Mouse (Mus musculus): ENCODE measurements at regions not wholly inside any gene's neighbourhood (a gene's known extent, or its start where the extent isn't known, plus 50 kb on each side); places are given as distances from the start of the nearest gene placed in this dataset.
A peak's percentile ranks its signal among the peaks of the same experiment; 100 is the strongest.
"Not testable (repeated sequence)": the region's sequence is repeated elsewhere in the genome, so short reads cannot be mapped to it uniquely, and the experiment has no call there.

- DNase-seq (ENCODE audit: low spot score) = no peak
Measured at GRCm38 (mm10) chr2:21976831-21977230, 250.5 kb upstream of the Myo3a start.

DNA sequence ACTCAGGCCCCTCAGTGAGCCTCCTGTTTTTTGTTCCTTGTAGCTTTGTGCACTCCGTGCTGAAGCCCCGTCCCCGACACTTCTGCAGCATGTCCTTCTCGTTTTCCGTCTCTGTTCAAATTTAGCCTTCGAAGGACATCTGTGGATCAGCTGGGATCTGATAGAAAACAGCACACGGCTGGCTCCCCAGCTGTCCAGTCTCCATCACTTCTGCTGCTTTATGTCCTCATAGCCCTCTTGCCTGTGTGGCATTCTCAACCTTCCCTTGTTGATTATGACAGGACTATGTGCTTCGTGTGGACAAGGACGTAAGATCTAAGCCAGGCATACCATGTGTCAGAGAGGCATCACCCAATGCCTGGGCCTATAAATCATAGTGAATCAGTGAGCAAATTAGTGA is 247.1 kb upstream of the Myo3a start:
- DNase-seq (ENCODE audit: low spot score) = no peak

GRCm38 (mm10) chr2:22024438-22024837 is 202.9 kb upstream of the Myo3a start:
- DNase-seq (ENCODE audit: low spot score) = peak; percentile 36

DNA sequence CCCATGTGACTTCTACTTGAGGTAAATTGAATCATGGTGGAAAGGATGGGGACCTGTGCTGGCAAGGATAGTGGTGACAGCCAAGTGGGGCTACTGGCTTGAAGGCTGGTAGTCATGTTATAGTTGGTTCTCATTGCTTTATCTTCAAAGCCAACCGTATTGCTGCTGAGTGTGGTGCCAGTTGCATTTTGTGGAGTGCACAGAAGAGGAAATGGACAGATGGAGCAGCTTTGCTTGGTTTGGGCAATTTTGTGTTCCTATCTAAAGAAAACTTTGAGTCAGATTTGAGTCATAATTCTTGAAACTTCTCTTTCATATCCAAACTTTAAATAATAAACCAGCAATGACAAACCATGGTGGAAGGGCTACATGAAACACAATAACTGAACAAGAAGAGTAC is 200.5 kb upstream of the Myo3a start:
- DNase-seq (ENCODE audit: low spot score) = no peak

GRCm38 (mm10) chr2:22028569-22028968 is 198.7 kb upstream of the Myo3a start:
- no peak for DNase-seq (ENCODE audit: low spot score)

DNA sequence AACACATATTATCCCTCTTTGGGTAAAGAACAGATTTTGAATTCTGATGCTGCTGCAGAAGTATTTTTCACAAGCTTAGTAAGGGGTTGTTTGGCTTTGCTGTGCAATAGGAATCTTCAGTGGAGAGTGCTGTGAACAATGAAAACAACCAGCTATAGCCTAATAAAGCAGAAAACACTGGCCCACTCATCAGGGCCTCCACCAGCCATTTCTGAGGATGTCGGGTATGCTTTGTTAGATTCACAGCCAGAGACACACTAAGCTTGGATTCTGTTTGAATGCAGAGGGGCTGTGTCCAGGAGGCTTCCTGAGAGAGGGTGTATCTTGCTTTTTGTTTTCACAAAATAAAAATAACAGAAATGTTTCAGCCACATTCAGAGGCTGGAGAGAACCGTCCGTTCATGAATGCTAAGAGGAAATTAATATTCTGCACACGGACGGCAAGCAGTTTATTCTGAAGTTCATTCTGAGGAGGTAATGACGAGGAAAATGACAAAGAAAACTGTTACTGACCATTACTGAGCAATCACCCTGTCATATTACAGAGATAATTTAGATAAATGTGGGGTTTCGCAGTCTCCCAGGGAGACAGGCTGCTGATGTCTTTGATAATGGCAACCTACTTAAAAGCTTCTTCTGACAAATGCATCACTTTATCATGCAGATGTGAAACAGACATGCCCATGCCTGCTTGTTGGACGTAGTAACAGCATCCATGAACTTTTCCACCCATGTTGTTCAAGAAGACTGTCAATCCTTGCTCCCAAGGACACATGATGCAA is 198.1 kb upstream of the Myo3a start:
- no peak for DNase-seq (ENCODE audit: low spot score)

GRCm38 (mm10) chr2:22029804-22030194 is 197.5 kb upstream of the Myo3a start:
- no peak for DNase-seq (ENCODE audit: low spot score)

DNA sequence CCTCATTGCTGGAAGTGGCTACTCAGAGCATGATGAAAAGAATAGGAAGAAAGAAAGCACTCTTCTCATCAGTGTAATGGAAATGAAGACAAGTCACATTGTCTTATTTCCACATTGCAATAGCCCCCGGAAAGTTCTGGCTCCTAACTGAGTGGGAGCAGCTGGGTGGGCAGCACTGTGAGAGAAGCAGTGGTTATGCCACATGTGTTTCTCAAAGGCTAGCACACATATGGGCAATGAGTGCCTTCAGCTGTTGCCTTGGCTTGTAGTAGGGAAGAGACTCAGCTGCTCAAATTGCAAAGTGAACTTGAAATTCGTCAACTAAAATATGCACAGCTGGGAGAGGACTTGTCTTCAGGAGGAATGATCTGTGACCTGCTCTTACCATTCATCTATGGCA is 190.5 kb upstream of the Myo3a start:
- DNase-seq (ENCODE audit: low spot score) = no peak

- DNase-seq (ENCODE audit: low spot score) = no peak
Measured at GRCm38 (mm10) chr2:22038780-22039179, 188.5 kb upstream of the Myo3a start.

GRCm38 (mm10) chr2:22043937-22044336 is 183.4 kb upstream of the Myo3a start:
- not testable (repeated sequence) for DNase-seq (ENCODE audit: low spot score)

- DNase-seq (ENCODE audit: low spot score) = no peak
Measured at GRCm38 (mm10) chr2:22044949-22045348, 182.4 kb upstream of the Myo3a start.

DNA sequence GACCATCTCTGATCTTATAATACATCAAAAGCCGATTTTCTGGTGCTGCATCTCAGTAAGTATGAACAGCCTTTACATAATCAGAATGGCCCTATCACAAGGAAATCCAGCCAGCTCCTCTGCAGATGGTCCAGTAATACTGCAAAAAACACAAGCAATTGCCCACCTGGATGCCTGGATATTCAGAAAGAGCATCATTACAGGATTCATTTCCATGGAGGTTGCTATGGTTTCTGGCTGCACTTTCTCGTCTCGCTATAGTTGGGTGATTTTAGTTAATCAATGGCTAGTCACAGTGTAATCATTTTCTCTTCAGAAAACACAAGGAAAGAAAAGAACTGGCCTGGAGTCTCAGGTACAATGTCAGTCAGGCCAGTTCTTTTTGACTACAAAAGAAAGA is 179.8 kb upstream of the Myo3a start:
- peak; percentile 6 for DNase-seq (ENCODE audit: low spot score)

DNA sequence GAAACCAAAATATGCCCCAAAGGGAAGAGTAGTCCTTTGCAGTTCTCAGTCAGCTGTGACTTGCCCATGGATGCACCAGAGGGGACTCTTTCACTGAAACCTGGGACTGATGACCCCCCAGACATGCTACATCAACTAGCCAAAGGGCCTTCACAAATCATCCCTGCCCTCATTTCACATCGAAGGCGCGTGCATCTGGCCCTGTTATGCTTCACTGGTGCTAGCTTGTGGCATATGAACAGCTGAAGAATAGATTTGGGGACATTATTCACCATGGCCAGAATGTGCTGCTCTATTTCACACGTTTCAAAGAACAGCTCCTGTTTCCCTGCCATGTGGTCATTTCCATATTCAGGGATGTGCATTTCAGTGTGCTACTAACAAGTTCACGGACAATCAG is 160.8 kb upstream of the Myo3a start:
- DNase-seq (ENCODE audit: low spot score) = no peak

DNA sequence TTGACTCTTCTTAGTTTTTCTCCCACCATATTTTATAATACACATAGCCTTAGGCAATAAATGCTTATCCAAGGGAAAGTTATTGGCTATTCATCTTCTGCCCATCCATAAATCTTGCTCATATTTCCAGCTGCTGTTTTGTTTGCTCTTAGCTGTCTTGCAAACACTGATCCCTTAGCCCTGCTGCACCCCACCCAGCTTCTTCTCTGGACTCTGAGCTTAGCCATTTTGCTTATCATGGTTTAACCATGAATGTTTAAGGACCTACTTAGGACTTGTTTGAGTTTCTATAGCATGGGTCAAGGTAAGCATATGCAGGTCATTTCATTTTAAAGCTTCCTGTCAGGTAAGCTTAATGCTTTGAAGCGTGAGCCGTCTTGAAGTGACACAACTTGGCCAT is 130.5 kb upstream of the Myo3a start:
- no peak for DNase-seq (ENCODE audit: low spot score)

- DNase-seq (ENCODE audit: low spot score) = no peak
Measured at GRCm38 (mm10) chr2:22105150-22105549, 122.2 kb upstream of the Myo3a start.

- DNase-seq (ENCODE audit: low spot score) = no peak
Measured at GRCm38 (mm10) chr2:22149721-22150120, 77.6 kb upstream of the Myo3a start.

DNA sequence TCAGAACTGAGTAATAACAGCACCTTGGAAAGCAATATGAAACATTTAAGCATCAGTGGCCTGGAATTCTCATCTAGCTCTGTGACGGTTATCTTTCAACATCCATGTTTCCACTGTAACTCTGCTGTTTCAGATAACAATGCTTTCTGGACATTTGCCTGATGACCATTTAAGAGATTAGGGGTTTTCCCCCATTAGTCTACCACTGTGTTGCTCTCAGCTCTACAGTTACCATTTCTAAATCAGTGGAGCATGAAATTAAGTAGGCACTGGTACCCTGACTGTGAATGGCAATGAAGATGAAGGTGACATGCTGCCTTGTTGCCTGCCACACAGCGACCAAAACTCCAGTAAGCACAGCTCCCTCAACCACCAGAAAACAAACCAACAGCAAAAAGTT is 70.7 kb upstream of the Myo3a start:
- no peak for DNase-seq (ENCODE audit: low spot score)

DNA sequence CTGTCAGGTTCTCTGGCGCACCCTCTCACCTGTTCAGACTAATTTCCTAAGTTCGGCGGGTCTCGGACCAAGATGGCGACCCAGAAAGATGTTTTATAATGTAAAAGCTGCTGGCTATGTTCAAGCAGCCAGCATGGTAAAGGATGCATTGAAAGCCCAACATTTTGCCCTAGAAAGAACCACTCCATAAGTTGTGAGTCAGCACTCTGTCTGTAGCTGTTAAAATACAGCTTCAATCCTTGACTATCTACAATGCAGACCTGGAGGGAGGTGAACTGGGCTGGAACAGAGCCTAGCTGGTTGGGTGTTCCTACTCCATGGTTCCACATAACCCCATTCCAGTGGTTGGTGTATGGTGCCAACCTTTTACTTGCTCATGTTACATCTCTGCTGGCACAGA is 61.9 kb upstream of the Myo3a start:
- DNase-seq (ENCODE audit: low spot score) = no peak

DNA sequence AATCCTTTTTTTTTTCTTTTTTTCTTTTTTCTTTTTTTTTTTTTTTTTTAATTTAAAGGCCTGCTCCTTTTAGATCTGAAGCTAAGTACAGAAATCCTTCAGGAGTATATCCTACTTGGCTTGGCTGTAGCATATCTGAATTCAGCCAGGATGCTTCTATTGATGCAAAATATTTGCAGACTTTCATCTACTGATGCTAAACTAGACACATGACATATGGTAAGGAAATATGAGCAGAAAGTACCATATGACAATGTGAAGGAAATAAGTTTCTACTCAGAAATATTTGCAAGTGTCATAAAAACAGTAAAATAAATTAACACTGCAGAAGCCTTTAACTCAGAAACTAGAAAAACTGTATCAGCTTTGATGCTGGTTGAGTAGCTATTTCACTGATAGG is 61.4 kb upstream of the Myo3a start:
- DNase-seq (ENCODE audit: low spot score) = no peak

All from layer of hippocampus, adult 11-12 months (tissue).